Mouse (Mus musculus) thymus, postnatal 4 days (tissue): ENCODE results near the gene Lrch4.

Experiments used
- DNase-seq: peaks from one replicate; pipeline ENCODE4 v3.0.0; 2021

Lrch4 gene

GRCm38 (mm10) chr5:137628498-137629305, at the start of gene Lrch4, which contains the start of the genes Fbxo24 and Gm20605:
TSS of gene Lrch4 (plus strand) at chr5:137629121.
TSS of gene Fbxo24 (minus strand) at chr5:137629002.
TSS of gene Gm20605 (plus strand) at chr5:137629175.
- peak; percentile 98 for DNase-seq

GRCm38 (mm10) chr5:137580246-137580645, 48.7 kb upstream of the Lrch4 start:
- DNase-seq = no peak

GRCm38 (mm10) chr5:137582702-137583101, 46.2 kb upstream of the Lrch4 start:
- DNase-seq = no peak

GRCm38 (mm10) chr5:137583670-137584169, 45.2 kb upstream of the Lrch4 start:
- DNase-seq = peak; percentile 65

- peak; percentile 85 for DNase-seq
Observed at GRCm38 (mm10) chr5:137584976-137585375, 43.9 kb upstream of the Lrch4 start.

GRCm38 (mm10) chr5:137590507-137590906, 38.4 kb upstream of the Lrch4 start:
- no peak for DNase-seq

GRCm38 (mm10) chr5:137595921-137596320, 33.0 kb upstream of the Lrch4 start:
- DNase-seq = no peak

- DNase-seq = peak; percentile 47
Observed at GRCm38 (mm10) chr5:137596601-137597261, 32.2 kb upstream of the Lrch4 start.

- DNase-seq = no peak
Observed at GRCm38 (mm10) chr5:137597625-137598024, 31.3 kb upstream of the Lrch4 start.

- no peak for DNase-seq
Observed at GRCm38 (mm10) chr5:137598100-137598826, 30.7 kb upstream of the Lrch4 start.

GRCm38 (mm10) chr5:137599600-137599999, 29.3 kb upstream of the Lrch4 start:
- no peak for DNase-seq

GRCm38 (mm10) chr5:137600281-137600618, 28.7 kb upstream of the Lrch4 start:
- DNase-seq = no peak

GRCm38 (mm10) chr5:137600619-137601364, 28.1 kb upstream of the Lrch4 start, which contains the start of gene Mospd3:
TSS of gene Mospd3 (minus strand) at chr5:137601058.
- DNase-seq = peak; percentile 99

GRCm38 (mm10) chr5:137601365-137601729, 27.6 kb upstream of the Lrch4 start:
- DNase-seq = peak; percentile 55

- no peak for DNase-seq
Observed at GRCm38 (mm10) chr5:137607860-137608653, 20.9 kb upstream of the Lrch4 start.

GRCm38 (mm10) chr5:137608654-137609190, 20.2 kb upstream of the Lrch4 start:
- DNase-seq = no peak

GRCm38 (mm10) chr5:137609292-137609691, 19.6 kb upstream of the Lrch4 start:
- no peak for DNase-seq

- DNase-seq = no peak
Observed at GRCm38 (mm10) chr5:137610056-137610455, 18.9 kb upstream of the Lrch4 start.

- DNase-seq = no peak
Observed at GRCm38 (mm10) chr5:137610548-137611244, 18.2 kb upstream of the Lrch4 start.

- no peak for DNase-seq
Observed at GRCm38 (mm10) chr5:137611245-137611602, 17.7 kb upstream of the Lrch4 start.

GRCm38 (mm10) chr5:137613076-137613475, 15.8 kb upstream of the Lrch4 start:
- DNase-seq = no peak
